ENCODE assay signal across 8 mouse cellular contexts in genomic region chr3:122245215-122245877, GRCm38 (mm10). TPM values are rescaled to one million over a fixed set of nuclear protein-coding genes. Genes with fewer than 3 reads are reported as not detected.
DNase-seq lines count a peak whose midpoint lies in the region; ATAC-seq and TF ChIP-seq lines count a peak whose summit lies in the region.

Gene Gclm, plus strand, starts transcription at chr3:122245557.

- DNase-seq in forebrain, embryonic 14.5 days (ENCODE audit: low spot score): peak; percentile 96
- peak; percentile 96 to 98 for DNase-seq in heart, postnatal 14 days
- peak; percentile 94 for DNase-seq in layer of hippocampus, adult 11-12 months (ENCODE audit: low spot score)
- DNase-seq in lung, adult 18-20 months: peak; percentile 91 to 93
- DNase-seq in testis, postnatal 14 days (ENCODE audit: low spot score): peak; percentile 96

- H3K27ac ChIP-seq in ES-Bruce4 (ENCODE audit: insufficient read depth, low read length): peak within 1 kb of the TSS; percentile 100
- peak within 1 kb of the TSS; percentile 92 for H3K27ac ChIP-seq in forebrain, embryonic 14.5 days (ENCODE audit: low read depth, low read length)
- peak within 1 kb of the TSS; percentile 96 for H3K27ac ChIP-seq in neural tube, embryonic 15.5 days (replicated peaks)

- H3K4me2 ChIP-seq in forebrain, embryonic 14.5 days (ENCODE audit: low read length): peak within 1 kb of the TSS; percentile 58
- peak within 1 kb of the TSS; percentile 73 for H3K4me2 ChIP-seq in neural tube, embryonic 15.5 days

- ATAC-seq in cerebellum, adult (ENCODE audit: insufficient number of reproducible peaks, low FRiP score, low TSS enrichment): peak; percentile 97
- ATAC-seq in forebrain, embryonic 14.5 days: peak; percentile 99
- peak; percentile 98 for ATAC-seq in neural tube, embryonic 15.5 days (ENCODE audit: low FRiP score)

- no peaks in the 10 kb centered on the region for H3K27me3 ChIP-seq in ES-Bruce4 (ENCODE audit: control insufficient read depth, insufficient read depth, low read length, poor library complexity, severe bottlenecking)
- no peaks in the 10 kb centered on the region for H3K27me3 ChIP-seq in forebrain, embryonic 14.5 days (replicated peaks; ENCODE audit: control insufficient read depth, insufficient read depth, low read length)
- no peaks in the 10 kb centered on the region for H3K27me3 ChIP-seq in neural tube, embryonic 15.5 days (replicated peaks)

- no peaks in the 10 kb centered on the region for H3K9me3 ChIP-seq in ES-Bruce4 (replicated peaks; ENCODE audit: control insufficient read depth, insufficient read depth, low read length, poor library complexity, severe bottlenecking)
- H3K9me3 ChIP-seq in forebrain, embryonic 14.5 days (replicated peaks; ENCODE audit: control insufficient read depth, low read length): no peaks in the 10 kb centered on the region
- H3K9me3 ChIP-seq in neural tube, embryonic 15.5 days (replicated peaks): no peaks in the 10 kb centered on the region

- WGBS in forebrain, embryonic 14.5 days: under 1% methylated on average over 58 of the region's 90 CpGs
- WGBS in neural tube, embryonic 15.5 days: under 1% methylated on average over 56 of the region's 90 CpGs

- peak; percentile 54; the same call in 1 of the 2 replicates for TF ChIP-seq EP300 in ES-Bruce4 (IDR thresholded peaks at IDR 0.05; ENCODE audit: insufficient read depth, low read depth, low read length)

- peak; percentile 44 for TF ChIP-seq CTCF in ES-Bruce4 (IDR thresholded peaks at IDR 0.05; ENCODE audit: low read depth, low read length)

- H3K4me1 ChIP-seq in ES-Bruce4 (ENCODE audit: control insufficient read depth, insufficient read depth, low read length): peaks cover 2% of the 10 kb centered on the region
- peaks cover 14% of the 10 kb centered on the region for H3K4me1 ChIP-seq in forebrain, embryonic 14.5 days (ENCODE audit: control insufficient read depth, insufficient read depth, low read length)
- H3K4me1 ChIP-seq in neural tube, embryonic 15.5 days: peaks cover 22% of the 10 kb centered on the region

- H3K9ac ChIP-seq in ES-Bruce4 (ENCODE audit: low read depth, poor library complexity, severe bottlenecking): peak within 1 kb of the TSS; percentile 99
- peak within 1 kb of the TSS; percentile 89 for H3K9ac ChIP-seq in forebrain, embryonic 14.5 days (ENCODE audit: low read length)
- peak within 1 kb of the TSS; percentile 85 for H3K9ac ChIP-seq in neural tube, embryonic 15.5 days (replicated peaks)

- peak; percentile 74 for TF ChIP-seq POLR2A in ES-Bruce4 (IDR thresholded peaks at IDR 0.05; ENCODE audit: insufficient read depth, low read length)

- H3K36me3 ChIP-seq in ES-Bruce4 (ENCODE audit: control insufficient read depth, insufficient read depth, low read length, poor library complexity, severe bottlenecking): no peaks in the 10 kb centered on the region
- H3K36me3 ChIP-seq in forebrain, embryonic 14.5 days (ENCODE audit: control insufficient read depth, insufficient read depth, low read length): no peaks in the 10 kb centered on the region
- no peaks in the 10 kb centered on the region for H3K36me3 ChIP-seq in neural tube, embryonic 15.5 days

- intact Hi-C loops in heart, postnatal 14 days (cut with DNase I): loop anchor here (5.0 kb wide), 2 partner anchors 47 to 222 kb away; partner anchors contain the start of gene Bcar3

- H3K4me3 ChIP-seq in ES-Bruce4 (ENCODE audit: low read depth, low read length): peak within 1 kb of the TSS; percentile 98
- H3K4me3 ChIP-seq in forebrain, embryonic 14.5 days (ENCODE audit: low read depth, low read length): peak within 1 kb of the TSS; percentile 92
- H3K4me3 ChIP-seq in neural tube, embryonic 15.5 days (replicated peaks): peak within 1 kb of the TSS; percentile 97

RNA-seq across cellular contexts. Expression of gene Gclm, which starts in this region (rescaled TPM):
- 123 and 140 TPM in 2 replicates for polyA plus RNA-seq in ES-Bruce4 (2011; ENCODE audit: insufficient read depth, insufficient read length, low read depth, missing spikeins)
- polyA plus RNA-seq in forebrain, embryonic 14.5 days (2014; fragmentation: Nextera tagmentation; extraction: Ambion mirVana): 34.7 and 36.7 TPM in 2 replicates
- 10 to 100 TPM; 57.2 to 61.6 TPM for total RNA-seq in heart, postnatal 14 days (2021)
- 50.0 and 52.7 TPM in 2 replicates for polyA plus RNA-seq in neural tube, embryonic 15.5 days (2015; fragmentation: Nextera tagmentation; extraction: Ambion mirVana)

Comparison
In these comparisons a context has a peak if more than half of its experiments do, and no peak if none do; other contexts are left out.
1. Peak in every context shown above with its lines: DNase-seq, ATAC-seq, H3K4me3 ChIP-seq and H3K27ac ChIP-seq.